Comparison of ENCODE assay signal across 31 mouse cellular contexts in genomic region chr13:9562099-9562498, GRCm38 (mm10).
"Had no signal": no experiment of that assay in that cellular context is flagged by ENCODE, and none has a peak within 500 bp of the region (broad histone marks: within the 10 kb centered on the region; RNA-seq: fewer than 3 reads in every experiment).

No protein-coding gene starts in this region.

- H3K27ac ChIP-seq: heart, embryonic 13.5 days; heart, embryonic 15.5 days; hindbrain, embryonic 10.5 days; hindbrain, embryonic 12.5 days; hindbrain, embryonic 13.5 days; hindbrain, embryonic 14.5 days; hindbrain, embryonic 15.5 days; hindbrain, postnatal 0 days; intestine, embryonic 15.5 days; kidney, embryonic 15.5 days; kidney, postnatal 0 days; layer of hippocampus, adult 2 months; left cerebral cortex, adult 2 months had no signal

- H3K4me3 ChIP-seq: heart, embryonic 12.5 days; heart, embryonic 13.5 days; heart, embryonic 15.5 days; hindbrain, embryonic 10.5 days; hindbrain, embryonic 12.5 days; hindbrain, embryonic 13.5 days; hindbrain, embryonic 15.5 days; intestine, embryonic 15.5 days; kidney, embryonic 15.5 days; layer of hippocampus, adult 2 months; left cerebral cortex, adult 2 months had no signal

- H3K9me3 ChIP-seq: heart, embryonic 12.5 days; heart, embryonic 13.5 days; heart, embryonic 15.5 days; hindbrain, embryonic 10.5 days; hindbrain, embryonic 12.5 days; hindbrain, embryonic 13.5 days; hindbrain, embryonic 15.5 days; intestine, embryonic 15.5 days; kidney, embryonic 15.5 days had no signal

- H3K27me3 ChIP-seq: heart, embryonic 12.5 days; heart, embryonic 13.5 days; heart, embryonic 15.5 days; hindbrain, embryonic 12.5 days; hindbrain, embryonic 13.5 days; hindbrain, embryonic 15.5 days; intestine, embryonic 15.5 days; kidney, embryonic 15.5 days had no signal

- H3K9ac ChIP-seq: heart, embryonic 12.5 days; heart, embryonic 13.5 days; heart, embryonic 15.5 days; hindbrain, embryonic 12.5 days; hindbrain, embryonic 13.5 days; hindbrain, embryonic 14.5 days; hindbrain, embryonic 15.5 days; intestine, embryonic 15.5 days; kidney, embryonic 15.5 days had no signal

- H3K4me2 ChIP-seq: heart, embryonic 11.5 days; heart, embryonic 12.5 days; heart, embryonic 13.5 days; heart, embryonic 15.5 days; hindbrain, embryonic 12.5 days; hindbrain, embryonic 13.5 days; hindbrain, embryonic 14.5 days; hindbrain, embryonic 15.5 days; intestine, embryonic 15.5 days; kidney, embryonic 15.5 days had no signal

- H3K36me3 ChIP-seq: heart, embryonic 12.5 days; heart, embryonic 15.5 days; intestine, embryonic 15.5 days had no signal

- H3K4me1 ChIP-seq: heart, embryonic 15.5 days; hindbrain, embryonic 10.5 days; hindbrain, embryonic 12.5 days; hindbrain, embryonic 13.5 days; hindbrain, embryonic 15.5 days; intestine, embryonic 15.5 days; kidney, embryonic 15.5 days had no signal

- DNase-seq: heart, postnatal 10 days; heart, postnatal 14 days; heart, postnatal 36 days; heart, postnatal 4 days; kidney, adult 11 months; kidney, adult 18-20 months; kidney, adult 2 months; kidney, adult 8-10 months; kidney, adult 9 months; kidney, postnatal 10 days; kidney, postnatal 14 days; kidney, postnatal 25 days; kidney, postnatal 36 days; kidney, postnatal 4 days; layer of hippocampus, adult 9-11 months; layer of hippocampus, postnatal 36 days had no signal
